Comparison of ENCODE assay signal across 8 mouse cellular contexts in the genomic region with DNA sequence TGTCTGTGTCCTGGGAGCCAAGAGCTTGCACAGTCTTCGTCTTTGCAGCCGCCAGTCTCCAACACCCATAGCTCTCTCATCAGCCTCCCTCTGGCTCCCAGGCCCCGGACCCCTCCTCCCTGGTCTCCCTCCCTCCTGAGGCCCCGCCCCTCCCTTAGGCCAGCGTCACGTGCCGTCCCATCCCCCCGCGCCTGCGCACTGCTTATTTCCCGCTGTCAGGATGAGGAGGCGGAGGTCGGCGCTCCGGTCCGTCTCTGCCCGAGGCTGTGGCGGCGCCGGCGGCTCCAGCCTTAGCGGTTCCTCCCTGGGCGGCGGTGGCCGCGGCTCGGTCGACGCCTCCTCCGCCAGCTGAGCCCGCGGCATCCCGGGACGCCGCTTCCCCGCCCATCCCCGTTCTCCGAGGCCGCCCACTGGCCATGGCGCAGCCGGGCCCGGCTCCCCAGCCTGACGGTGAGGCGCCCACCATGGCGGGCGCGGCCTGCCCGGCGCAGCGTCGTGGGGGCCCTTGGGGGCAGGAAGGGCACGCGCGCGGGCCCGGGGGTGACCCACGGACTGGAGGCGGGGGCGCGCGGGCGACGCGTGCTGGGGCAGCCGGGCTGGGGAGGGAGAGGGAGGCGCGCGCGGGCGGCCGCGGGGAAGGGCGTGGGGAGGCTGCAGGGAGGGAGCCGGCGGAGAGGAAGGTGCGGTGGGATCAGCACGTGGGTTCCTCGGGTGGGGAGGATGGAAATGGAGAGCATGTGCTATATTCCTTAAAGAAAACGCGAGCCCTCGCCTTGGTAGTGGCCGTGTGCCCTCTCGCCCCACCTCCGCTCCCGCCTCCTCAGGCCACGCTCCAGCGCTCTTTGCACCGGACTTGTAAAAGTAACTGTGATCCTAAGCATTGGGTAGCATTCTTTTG. TPM values are rescaled to one million over a fixed set of nuclear protein-coding genes. Genes with fewer than 3 reads are reported as not detected.
DNase-seq lines count a peak whose midpoint lies in the region; ATAC-seq and TF ChIP-seq lines count a peak whose summit lies in the region.

A gene (plus strand): TSS at position 220 of the 898 bp plus-strand sequence.

- no peaks in the 10 kb centered on the region for H3K9me3 ChIP-seq in hindbrain, postnatal 0 days (ENCODE audit: low read length)

- no peaks in the 10 kb centered on the region for H3K27me3 ChIP-seq in hindbrain, postnatal 0 days (ENCODE audit: insufficient read depth, low read length)

- no peak for TF ChIP-seq CTCF in hindbrain, postnatal 0 days (IDR thresholded peaks at IDR 0.05; ENCODE audit: low read depth)
- TF ChIP-seq CTCF in left cerebral cortex, adult 2 months (IDR thresholded peaks at IDR 0.05): no peak

- WGBS in hindbrain, postnatal 0 days: under 1% methylated on average over 71 of the region's 88 CpGs

- H3K27ac ChIP-seq in hindbrain, postnatal 0 days: peak within 1 kb of the TSS; percentile 85
- H3K27ac ChIP-seq in left cerebral cortex, adult 2 months: peak within 1 kb of the TSS; percentile 97

- peak; percentile 98 for ATAC-seq in hindbrain, postnatal 0 days
- peak; percentile 90 for ATAC-seq in megakaryocyte, adult 5-6 weeks (ENCODE audit: poor library complexity, severe bottlenecking)

- H3K4me1 ChIP-seq in hindbrain, postnatal 0 days (ENCODE audit: insufficient read depth, low read length): peaks cover 7% of the 10 kb centered on the region; the same call in 1 of the 2 replicates

- peak within 1 kb of the TSS; percentile 98 for H3K9ac ChIP-seq in hindbrain, postnatal 0 days (replicated peaks; ENCODE audit: low read length)

- DNase-seq in T-cell, adult 2 months (ENCODE audit: low spot score): peak; percentile 87
- peak; percentile 94 to 97 for DNase-seq in cerebellum, postnatal 36 days
- DNase-seq in gastrocnemius, adult 18-20 months (ENCODE audit: low spot score): peak; percentile 94
- peak; percentile 97 for DNase-seq in hindbrain, postnatal 0 days (ENCODE audit: low spot score)
- DNase-seq in left cerebral cortex, adult 2 months (ENCODE audit: extremely low spot score in 1 of 2, low spot score in 2 of 2): peak; percentile 93 to 95
- peak; percentile 89 to 94 for DNase-seq in right cerebral cortex, adult 2 months (ENCODE audit: low spot score in 2 of 2)
- DNase-seq in urinary bladder, postnatal 14 days (ENCODE audit: low spot score): peak; percentile 97

- H3K4me2 ChIP-seq in hindbrain, postnatal 0 days (ENCODE audit: low read depth, low read length): peak within 1 kb of the TSS; percentile 79

- H3K4me3 ChIP-seq in hindbrain, postnatal 0 days (ENCODE audit: low read length): peak within 1 kb of the TSS; percentile 69
- H3K4me3 ChIP-seq in left cerebral cortex, adult 2 months: peak within 1 kb of the TSS; percentile 87

- intact Hi-C loops in left cerebral cortex, adult 2 months (cut with DNase I): no loop called here

- H3K36me3 ChIP-seq in hindbrain, postnatal 0 days (ENCODE audit: insufficient read depth, low read length): no peaks in the 10 kb centered on the region

RNA-seq across cellular contexts. Expression of the gene that starts here (rescaled TPM):
- 10 to 100 TPM; 36.6 to 39.7 TPM for total RNA-seq in gastrocnemius, adult 18-20 months (2021)
- 45.7 and 47.1 TPM in 2 replicates for total RNA-seq in hindbrain, postnatal 0 days (2014; rRNA removed)
- polyA plus RNA-seq in hindbrain, postnatal 0 days (2015; fragmentation: Nextera tagmentation; extraction: Ambion mirVana): 101 and 104 TPM in 2 replicates
- 100 to 1,000 TPM; 125 to 132 TPM for total RNA-seq in left cerebral cortex, adult 2 months (2021)
- total RNA-seq in megakaryocyte, adult 5-6 weeks (2015): 18.6 and 18.9 TPM in 2 replicates
- 47.8 and 55.9 TPM in 2 replicates for total RNA-seq in megakaryocyte, adult 5-6 weeks (2017)

Comparison
In these comparisons a context has a peak if more than half of its experiments do, and no peak if none do; other contexts are left out.
1. Peak in every context shown above with its lines: DNase-seq, ATAC-seq, H3K4me3 ChIP-seq and H3K27ac ChIP-seq.